Mouse (Mus musculus) spleen, adult 2 months (tissue): ENCODE results near the gene Naga. TPM values are rescaled to one million over a fixed set of nuclear protein-coding genes. Genes with fewer than 3 reads are reported as not detected.

Experiments
- DNase-seq, 2 experiments: peaks; one replicate each; pipeline versions ENCODE4 v3.0.0 to v3.0.0-alpha.2; 2012 to 2021; ENCODE audit warnings: low spot score in 2 of 2, low read depth in 1 of 2
- H3K27ac ChIP-seq: fragments of 200-500 bp; 2 replicates; pipeline ENCODE4 v1.5.1; 2012; ENCODE audit warnings: low read length, inconsistent platforms; ENCODE audit not compliant: insufficient read depth
- H3K27me3 ChIP-seq: fragments of 200-500 bp; 2 replicates; pipeline ENCODE4 v1.6.1; 2012; ENCODE audit warnings: mild to moderate bottlenecking, moderate library complexity, low read length, inconsistent platforms; ENCODE audit not compliant: control insufficient read depth, insufficient read depth
- H3K36me3 ChIP-seq: fragments of 200-500 bp; 2 replicates; pipeline ENCODE4 v1.6.1; 2012; ENCODE audit warnings: mild to moderate bottlenecking, low read length, inconsistent platforms; ENCODE audit not compliant: control insufficient read depth, insufficient read depth
- H3K4me1 ChIP-seq: fragments of 200-500 bp; 2 replicates; pipeline ENCODE4 v1.6.1; 2011; ENCODE audit warnings: inconsistent platforms; ENCODE audit not compliant: control insufficient read depth, insufficient read depth, insufficient read length
- H3K4me3 ChIP-seq: fragments of 200-500 bp; 2 replicates; pipeline ENCODE4 v1.5.1; 2011; ENCODE audit warnings: mild to moderate bottlenecking, inconsistent platforms; ENCODE audit not compliant: insufficient read depth, insufficient read length; ENCODE audit errors: extremely low read depth
- CTCF ChIP-seq: fragments of 200-500 bp; IDR thresholded peaks from 2 replicates; pipeline ENCODE4 v1.5.1; 2011; ENCODE audit warnings: mild to moderate bottlenecking, inconsistent platforms; ENCODE audit not compliant: insufficient read depth, insufficient read length, insufficient replicate concordance; ENCODE audit errors: extremely low read depth
- POLR2A ChIP-seq: fragments of 200-500 bp; IDR thresholded peaks from 2 replicates; pipeline ENCODE4 v1.6.1; 2011; ENCODE audit warnings: low read depth, low read length, inconsistent platforms
- WGBS: fragments of 180-500 bp; shearing (Covaris S2); methylation state at CpG from one replicate; pipeline ENCODE4 v1.1.7; 2018; 5-methylcytosine and 5-hydroxymethylcytosine counted together
- polyA plus RNA-seq: library from polyadenylated mRNA; depleted of rRNA; stranded (reverse); fragments of >200 nt; gene quantifications from 2 replicates; pipeline ENCODE4 v1.2.3, GENCODE M21; 2012

The Naga gene
- polyA plus RNA-seq, 1 experiment, result 121 TPM

- TF ChIP-seq POLR2A (no peak), CTCF (no peak)
- no peak overlapping the region for H3K4me3 ChIP-seq
- peaks cover 3% of the 10 kb centered on the region for H3K36me3 ChIP-seq
These were observed 4.9 kb upstream of the Naga start for GRCm38 (mm10) chr15:82343368-82344287.

DNA sequence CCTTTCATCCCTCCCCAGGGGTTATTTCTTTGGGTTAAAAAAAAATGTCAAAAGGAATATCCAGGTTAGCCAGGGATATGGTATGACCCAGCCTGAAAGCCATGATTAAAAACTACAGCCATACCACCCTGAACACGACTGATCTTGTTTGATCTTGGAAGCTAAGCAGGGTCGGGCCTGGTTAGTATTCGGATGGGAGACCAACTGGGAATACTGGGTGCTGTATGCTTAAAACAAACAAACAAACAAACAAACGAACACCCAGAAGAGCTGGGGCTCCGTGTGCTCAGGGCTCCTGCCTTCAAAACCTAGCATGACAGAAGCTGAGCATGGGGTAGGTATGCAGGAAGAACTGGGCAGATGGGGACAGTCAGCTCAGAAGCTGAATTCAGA, 3.8 kb upstream of the Naga start:
- no peak for DNase-seq
- no peak overlapping the region for H3K4me3 ChIP-seq
- TF ChIP-seq CTCF (no peak), POLR2A (no peak)
- WGBS, result 81% methylated on average over 5 of the region's 5 CpGs
- H3K27me3 ChIP-seq, result no peaks in the 10 kb centered on the region
- H3K36me3 ChIP-seq, result no peaks in the 10 kb centered on the region
- H3K4me1 ChIP-seq, result peaks cover 12% of the 10 kb centered on the region
- peak overlapping the region; percentile 71; the same call in 1 of the 2 replicates for H3K27ac ChIP-seq

More at GRCm38 (mm10) chr15:82343368-82344287, 4.9 kb upstream of the Naga start:
- 90% methylated on average over 27 of the region's 27 CpGs for WGBS
- Histone ChIP-seq H3K4me1 (peaks cover 9% of the 10 kb centered on the region), H3K27ac (no peak overlapping the region), H3K27me3 (no peaks in the 10 kb centered on the region)
- no peak for DNase-seq

GRCm38 (mm10) chr15:82341675-82342542, 3.2 kb upstream of the Naga start:
- H3K4me3 ChIP-seq, result peak overlapping the region; percentile 49; the same call in 1 of the 2 replicates
- no peak for TF ChIP-seq POLR2A
- TF ChIP-seq CTCF, result no peak
- 27% methylated on average over 15 of the region's 15 CpGs for WGBS
- H3K36me3 ChIP-seq, result no peaks in the 10 kb centered on the region
- H3K4me1 ChIP-seq, result peaks cover 8% of the 10 kb centered on the region
- H3K27me3 ChIP-seq, result no peaks in the 10 kb centered on the region
- no peak for DNase-seq
- peak overlapping the region; percentile 71 for H3K27ac ChIP-seq

DNA sequence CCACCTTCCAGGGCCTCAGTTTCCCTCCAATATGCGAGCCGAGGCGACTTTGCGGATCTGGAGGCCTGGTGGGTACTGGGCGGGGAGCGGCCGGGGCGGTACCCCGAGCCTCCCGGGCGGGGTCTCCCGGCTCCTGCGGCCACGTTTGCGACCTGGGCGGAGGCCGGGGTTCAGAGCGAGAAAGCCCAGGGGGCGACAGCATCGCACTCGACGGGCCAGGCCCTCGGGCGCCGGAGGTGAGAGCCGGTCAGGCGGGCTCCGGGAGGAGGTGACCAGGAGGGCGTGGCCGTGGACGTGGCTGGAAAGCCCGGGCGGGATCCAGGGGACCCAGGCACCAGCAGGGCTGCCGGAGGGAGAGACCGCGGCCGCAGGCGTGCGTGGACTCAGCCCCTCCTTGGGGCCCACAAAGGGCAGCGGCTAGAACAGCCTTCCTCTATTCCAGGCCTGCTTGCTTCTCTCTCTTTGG, 2.3 kb upstream of the Naga start:
- Histone ChIP-seq H3K36me3 (0 out of 2 replicates have a peak, but pooled peaks cover 2% of the 10 kb centered on the region), H3K27ac (peak overlapping the region; percentile 72), H3K4me3 (peak overlapping the region; percentile 49), H3K4me1 (peaks cover 8% of the 10 kb centered on the region), H3K27me3 (no peaks in the 10 kb centered on the region)
- WGBS, result 6% methylated on average over 40 of the region's 40 CpGs
- no peak for DNase-seq
- TF ChIP-seq CTCF, result no peak
- TF ChIP-seq POLR2A, result no peak

GRCm38 (mm10) chr15:82340414-82341035, 1.8 kb upstream of the Naga start:
- peak overlapping the region; percentile 72 for H3K27ac ChIP-seq
- no peaks in the 10 kb centered on the region for H3K27me3 ChIP-seq
- H3K4me1 ChIP-seq, result peaks cover 8% of the 10 kb centered on the region
- peak overlapping the region; percentile 49; the same call in 1 of the 2 replicates for H3K4me3 ChIP-seq
- no peak for TF ChIP-seq POLR2A
- TF ChIP-seq CTCF, result no peak
- H3K36me3 ChIP-seq, result peaks cover 4% of the 10 kb centered on the region
- no peak for DNase-seq
- 53% methylated on average over 21 of the region's 21 CpGs for WGBS

DNA sequence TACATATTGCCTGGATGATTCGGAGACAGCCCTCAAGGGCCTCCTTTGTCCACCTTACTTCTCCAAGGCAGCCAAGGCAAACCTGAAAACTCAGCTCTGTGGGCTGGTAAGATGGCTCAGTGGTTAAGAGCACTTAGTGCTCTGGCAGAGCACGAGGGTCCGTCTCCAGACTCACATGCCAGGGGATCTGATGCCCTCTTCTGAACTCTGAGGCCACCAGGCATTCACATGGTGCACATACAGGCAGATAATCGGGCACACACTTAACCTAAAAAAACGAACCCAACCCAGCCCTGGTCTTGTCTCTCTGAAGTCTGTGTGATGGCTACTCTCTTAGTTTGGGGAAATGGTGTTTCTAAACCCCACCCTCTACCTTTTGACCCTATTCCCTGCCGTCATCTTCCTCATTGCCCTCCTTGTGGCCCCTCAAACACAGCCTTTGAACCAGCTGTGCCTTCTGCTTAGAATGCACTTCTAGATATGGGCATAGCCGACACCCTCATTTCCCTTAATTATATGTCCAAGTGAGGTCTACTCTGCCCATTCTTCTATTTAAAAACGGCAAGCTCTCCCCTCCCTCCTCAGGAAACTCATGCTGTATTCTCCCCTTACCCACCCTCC, 1.0 kb upstream of the Naga start:
- WGBS, result 69% methylated on average over 8 of the region's 8 CpGs
- Histone ChIP-seq H3K27ac (no peak overlapping the region), H3K36me3 (peaks cover 10% of the 10 kb centered on the region), H3K4me3 (no peak overlapping the region), H3K4me1 (peaks cover 8% of the 10 kb centered on the region), H3K27me3 (no peaks in the 10 kb centered on the region)
- no peak for DNase-seq
- no peak for TF ChIP-seq CTCF
- no peak for TF ChIP-seq POLR2A
